Mouse (Mus musculus) inflammation-experienced regulatory T-cells, adult 6 months (primary cell): Measurements from ENCODE around the gene Olfr658. TPM values are rescaled to one million over a fixed set of nuclear protein-coding genes. Genes with fewer than 3 reads are reported as not detected.
A peak's percentile ranks its signal among the peaks of the same experiment; 100 is the strongest.

ENCODE experiments used
- ATAC-seq: one replicate; pipeline ENCODE4 v1.8.0; 2017
- polyA plus RNA-seq, 3 experiments: library from polyadenylated mRNA; unstranded; fragments of 100-300 nt; shearing (Covaris generic); gene quantifications; one replicate each; pipeline ENCODE4 v1.2.1; 2017

Gene Olfr658
- not detected for polyA plus RNA-seq

DNA sequence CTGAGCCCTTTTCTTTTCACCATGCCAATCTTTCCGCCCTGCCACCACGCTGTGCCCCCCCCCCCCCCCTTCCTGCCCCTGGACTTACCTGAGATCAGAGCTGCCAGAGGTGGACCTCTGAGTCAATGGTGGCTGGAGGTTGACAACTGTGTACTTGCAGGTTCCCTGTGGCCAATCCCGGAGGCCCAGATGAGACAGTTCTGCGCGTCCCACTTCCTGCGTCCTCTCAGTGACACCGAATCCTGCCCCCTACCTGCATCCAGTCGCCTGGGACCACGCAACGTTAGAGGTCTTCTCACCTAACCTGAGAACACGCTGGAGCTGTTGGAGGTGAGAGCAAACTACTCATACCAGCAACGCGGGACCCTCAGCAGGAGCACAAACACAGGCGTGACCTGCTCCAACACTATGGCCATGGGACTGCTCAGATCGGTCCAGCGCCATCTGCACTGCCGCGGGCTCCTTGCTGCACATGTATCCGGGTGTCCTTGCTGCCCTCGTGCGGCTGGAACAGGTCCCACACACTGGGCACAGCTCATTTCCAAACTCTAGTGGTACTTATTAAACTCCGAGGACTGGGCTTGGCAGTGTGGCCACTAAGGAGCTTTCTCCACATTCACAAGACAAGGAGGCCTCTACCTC, at the start of gene Olfr658:
Gene Olfr658 (minus strand): TSS at position 465 of the 642 bp plus-strand sequence.
- peak; percentile 93 for ATAC-seq

DNA sequence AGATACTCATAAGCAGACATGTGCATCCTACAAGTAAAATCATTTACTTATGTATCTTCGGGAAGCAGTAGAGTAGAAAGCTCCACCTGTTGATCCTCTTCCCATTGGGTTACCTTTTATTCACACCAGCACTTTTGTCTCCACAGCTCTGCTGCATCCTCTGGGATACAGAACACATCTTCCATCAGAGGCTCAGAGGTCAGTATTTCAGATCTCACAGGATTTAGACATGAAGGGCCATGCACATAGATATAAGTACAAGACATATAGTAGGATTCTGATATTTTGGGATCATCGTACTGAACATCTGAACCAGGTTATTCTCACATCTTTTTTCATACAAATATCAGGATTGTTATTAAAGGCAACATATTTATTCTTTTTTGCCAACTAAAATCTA, 39.1 kb upstream of the Olfr658 start, which contains the start of gene Olfr661:
Gene Olfr661 (plus strand): TSS at position 301 of the 400 bp plus-strand sequence.
- no peak for ATAC-seq

DNA sequence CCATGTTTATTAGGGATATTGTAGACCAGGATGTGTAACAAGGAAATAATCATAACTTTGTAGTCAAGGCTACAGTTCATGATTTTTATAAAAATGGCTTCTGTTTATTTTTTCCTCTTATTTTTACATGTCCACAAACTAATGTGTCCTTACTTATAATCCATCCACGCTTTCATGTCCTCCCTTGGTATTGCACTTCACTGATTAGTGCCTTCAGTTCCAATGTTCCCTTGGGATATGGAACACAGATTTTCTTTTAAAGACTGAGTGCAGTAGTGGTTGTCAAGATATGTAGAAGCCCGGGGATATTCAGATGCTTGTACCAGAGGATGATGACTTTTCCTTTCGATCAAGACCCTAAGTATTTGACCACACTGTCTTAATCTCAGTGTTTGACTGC, 19.3 kb upstream of the Olfr658 start, which contains the start of gene Olfr659:
Gene Olfr659 (plus strand): TSS at position 301 of the 400 bp plus-strand sequence.
- ATAC-seq, result no peak

DNA sequence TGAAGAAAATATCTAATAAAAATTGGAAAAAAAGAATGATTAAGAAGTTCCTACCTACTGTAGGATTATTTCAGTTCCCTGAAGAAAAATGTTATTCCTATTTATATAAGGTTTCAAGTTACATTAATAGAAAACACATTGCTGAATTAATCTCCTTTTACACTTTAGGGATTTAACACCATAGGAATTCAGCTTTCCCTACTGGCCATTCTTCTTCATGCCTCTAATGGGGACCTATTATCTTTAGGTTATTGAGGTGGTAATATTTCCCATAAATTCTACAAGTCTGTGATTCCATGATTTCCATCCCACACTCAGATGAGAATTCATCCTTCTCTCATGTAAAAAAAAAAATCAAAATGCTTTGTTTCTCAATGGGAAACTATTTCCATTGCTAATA, 22.6 kb downstream of the Olfr658 start, which contains the start of gene Olfr657:
Gene Olfr657 (plus strand): TSS at position 301 of the 400 bp plus-strand sequence.
- no peak for ATAC-seq

DNA sequence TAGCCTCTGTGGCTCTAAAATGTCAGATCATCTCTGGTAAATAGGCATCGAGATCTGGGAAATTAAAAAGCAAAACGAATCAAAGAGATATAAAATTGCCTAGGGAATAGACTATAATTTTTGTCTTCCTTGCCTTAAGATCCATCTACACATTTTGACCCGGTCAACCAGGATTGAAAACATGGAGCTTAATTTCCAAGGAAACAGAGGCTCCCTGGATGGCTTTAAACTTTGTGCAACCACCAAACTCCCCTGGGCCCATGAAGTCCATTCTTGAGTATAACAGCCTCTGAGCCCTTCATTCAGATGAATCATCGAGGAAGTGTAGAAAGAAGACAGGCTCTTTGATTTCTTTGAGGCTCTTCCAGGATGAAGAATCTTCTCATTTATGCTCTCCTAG, 33.5 kb downstream of the Olfr658 start, which contains the start of gene Olfr656:
Gene Olfr656 (plus strand): TSS at position 301 of the 400 bp plus-strand sequence.
- ATAC-seq, result no peak

DNA sequence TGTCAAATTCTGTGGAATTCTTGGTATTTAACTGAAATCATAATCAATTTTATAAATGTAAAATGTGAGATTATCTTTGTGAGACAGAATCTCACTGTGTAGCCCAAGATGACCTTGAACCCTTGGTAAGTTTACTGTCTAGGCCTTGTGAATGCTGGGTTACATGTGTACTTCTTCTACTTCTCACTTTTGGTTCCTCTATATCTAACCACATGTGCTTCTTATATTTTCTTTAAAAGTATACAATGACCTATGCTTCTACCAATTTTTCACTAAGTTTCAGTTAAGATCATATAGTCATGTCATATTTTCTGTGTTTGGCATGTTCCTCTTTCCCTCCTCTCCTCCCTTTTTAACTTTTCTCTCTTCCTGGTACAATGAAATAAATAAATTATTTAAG, 42.4 kb downstream of the Olfr658 start:
- no peak for ATAC-seq

DNA sequence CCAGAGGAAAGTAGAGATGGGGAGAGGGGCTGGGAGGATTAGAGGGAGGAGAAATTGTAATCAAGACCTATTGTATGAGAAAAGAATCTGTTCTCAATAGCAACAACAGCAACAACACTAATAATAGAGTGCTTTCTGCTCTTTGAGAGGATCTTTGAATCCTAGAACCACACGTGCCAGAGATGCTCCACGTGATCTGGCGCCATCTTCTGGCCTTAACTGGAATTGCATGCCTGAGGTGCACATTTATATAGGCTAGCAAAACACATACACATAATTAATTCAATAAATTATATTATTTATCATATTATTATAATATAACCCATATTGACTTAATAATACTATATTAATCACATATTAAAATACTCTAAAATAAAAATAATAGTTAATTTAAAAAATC, 43.9 kb downstream of the Olfr658 start:
- ATAC-seq, result peak; percentile 72

DNA sequence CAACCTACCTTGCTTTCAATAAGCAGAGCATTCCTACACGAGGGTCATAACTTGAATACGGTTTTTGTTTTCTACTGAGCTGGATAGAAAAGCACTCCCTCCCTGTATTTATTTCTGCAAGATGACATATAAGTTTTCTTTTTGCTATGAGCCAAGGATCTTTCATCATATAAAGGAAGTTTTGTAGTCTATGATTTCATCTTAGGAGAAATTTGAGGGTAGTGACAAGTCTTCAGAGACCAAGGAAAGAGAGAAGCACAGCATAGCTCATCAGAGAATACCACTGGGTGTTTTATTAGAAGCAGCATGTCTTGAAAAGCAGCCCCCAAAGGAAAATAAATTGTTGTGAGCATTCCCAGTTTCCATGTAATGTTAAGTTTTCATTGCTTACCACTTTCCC, 45.4 kb downstream of the Olfr658 start, which contains the start of gene Olfr655:
Gene Olfr655 (minus strand): TSS at position 101 of the 400 bp plus-strand sequence.
- ATAC-seq, result no peak

Other genes with a start within 250 kb of the Olfr658 start
- gene Trim30c, start 246.5 kb downstream of the Olfr658 start, polyA plus RNA-seq, result under 1 TPM; 0.21 to 0.33 (median 0.32) TPM
- 10 to 100 TPM; 72.9 to 76.3 (median 75.4) TPM for gene Trim30a, start 182.1 kb downstream of the Olfr658 start, polyA plus RNA-seq
- gene Trim30d, start 139.5 kb downstream of the Olfr658 start, polyA plus RNA-seq, result 10 to 100 TPM; 24.8 to 39.3 (median 34.8) TPM
- gene Olfr651, start 97.2 kb downstream of the Olfr658 start, polyA plus RNA-seq, result not detected
- gene Olfr652, start 86.4 kb downstream of the Olfr658 start, polyA plus RNA-seq, result under 1 TPM in 1 of 3 experiments, not detected in 2; 0.13 TPM
- gene Olfr653, start 70.0 kb downstream of the Olfr658 start, polyA plus RNA-seq, result not detected
- gene Olfr654, start 60.3 kb downstream of the Olfr658 start, polyA plus RNA-seq, result not detected
- not detected for gene Olfr655, start 45.5 kb downstream of the Olfr658 start, polyA plus RNA-seq
- gene Olfr656, start 33.4 kb downstream of the Olfr658 start, polyA plus RNA-seq, result not detected
- gene Olfr657, start 22.5 kb downstream of the Olfr658 start, polyA plus RNA-seq, result under 1 TPM in 1 of 3 experiments, not detected in 2; 0.39 TPM
- not detected for gene Olfr659, start 19.4 kb upstream of the Olfr658 start, polyA plus RNA-seq
- gene Olfr661, start 39.2 kb upstream of the Olfr658 start, polyA plus RNA-seq, result not detected
- gene Usp17le, start 130.2 kb upstream of the Olfr658 start, polyA plus RNA-seq, result not detected
- gene Usp17lb, start 195.3 kb upstream of the Olfr658 start, polyA plus RNA-seq, result not detected
- gene Usp17la, start 209.7 kb upstream of the Olfr658 start, polyA plus RNA-seq, result not detected
- gene Olfr665, start 230.7 kb upstream of the Olfr658 start, polyA plus RNA-seq, result not detected
- not detected for gene Olfr666, start 248.6 kb upstream of the Olfr658 start, polyA plus RNA-seq